26 mouse cellular contexts compared by ENCODE assay signal in the genomic region with DNA sequence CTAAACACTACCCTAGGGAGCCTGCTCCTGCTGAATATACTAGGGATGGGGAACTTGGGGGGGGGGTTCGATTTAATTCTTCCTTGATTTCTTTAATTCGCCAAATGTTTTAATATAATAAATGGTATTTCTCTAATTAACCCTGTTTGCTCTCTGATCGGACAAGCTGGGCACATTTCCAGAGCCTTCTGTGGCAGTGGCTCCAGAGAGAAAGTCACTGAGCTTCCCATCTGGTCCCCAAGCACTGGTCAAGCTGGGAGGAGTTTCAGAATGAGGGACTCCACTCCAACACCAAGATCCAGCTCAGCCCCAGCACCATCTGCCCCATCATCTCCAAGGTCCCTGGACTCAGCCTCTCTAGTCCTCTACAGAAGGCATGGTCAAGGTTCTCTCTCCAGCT.
DNase-seq lines count a peak whose midpoint lies in the region; ATAC-seq lines count a peak whose summit lies in the region.
"Had no signal": no experiment of that assay in that cellular context is flagged by ENCODE, and none has a peak within 500 bp of the region (broad histone marks: within the 10 kb centered on the region; RNA-seq: fewer than 3 reads in every experiment).

No protein-coding gene starts in this region.

- 0 out of 2 replicates have a peak, but pooled peaks have one; percentile 21 for ATAC-seq in forebrain, embryonic 15.5 days (replicated peaks)
- ATAC-seq: intestine, postnatal 0 days; Patski had no signal

- peak; percentile 30 for DNase-seq in cerebellum, adult 11-12 months
- no peak for DNase-seq in cerebellum, postnatal 36 days
- no peak for DNase-seq in forebrain, embryonic 10.5 days (ENCODE audit: extremely low spot score, low spot score)
- peak; percentile 67 to 68 for DNase-seq in cerebellum, postnatal 10 days
- no peak for DNase-seq in left cerebral cortex, postnatal 4 days
- no peak for DNase-seq in lung, postnatal 25 days (ENCODE audit: low spot score)
- DNase-seq: adrenal gland, postnatal 10 days; adrenal gland, postnatal 36 days; B cell, adult 2 months; gastrocnemius, postnatal 10 days; gastrocnemius, postnatal 36 days; heart, adult 2 months; heart, postnatal 14 days; kidney, adult 8-10 months had no signal

- H3K4me1 ChIP-seq in forebrain, embryonic 15.5 days = peaks cover 23% of the 10 kb centered on the region
- peaks cover 16% of the 10 kb centered on the region for H3K4me1 ChIP-seq in forebrain, embryonic 10.5 days
- H3K4me1 ChIP-seq: embryonic facial prominence, embryonic 12.5 days had no signal

- H3K9ac ChIP-seq in forebrain, embryonic 15.5 days (replicated peaks) = no peak overlapping the region
- H3K9ac ChIP-seq: embryonic facial prominence, embryonic 12.5 days; embryonic facial prominence, embryonic 15.5 days; forebrain, embryonic 12.5 days; heart, embryonic 13.5 days; hindbrain, embryonic 12.5 days; hindbrain, embryonic 15.5 days had no signal

- H3K4me2 ChIP-seq in forebrain, embryonic 15.5 days (replicated peaks) = no peak overlapping the region
- H3K4me2 ChIP-seq: embryonic facial prominence, embryonic 12.5 days; embryonic facial prominence, embryonic 15.5 days; forebrain, embryonic 12.5 days; heart, embryonic 13.5 days; hindbrain, embryonic 12.5 days; hindbrain, embryonic 15.5 days had no signal

- no peaks in the 10 kb centered on the region for H3K36me3 ChIP-seq in forebrain, embryonic 15.5 days
- H3K36me3 ChIP-seq in forebrain, embryonic 10.5 days (replicated peaks) = no peaks in the 10 kb centered on the region
- H3K36me3 ChIP-seq: embryonic facial prominence, embryonic 12.5 days; embryonic facial prominence, embryonic 15.5 days; forebrain, embryonic 12.5 days; G1E; heart, embryonic 10.5 days; heart, embryonic 13.5 days; hindbrain, embryonic 12.5 days; hindbrain, embryonic 15.5 days had no signal

- no peaks in the 10 kb centered on the region for H3K27me3 ChIP-seq in forebrain, embryonic 15.5 days
- H3K27me3 ChIP-seq in forebrain, embryonic 10.5 days (ENCODE audit: poor library complexity, severe bottlenecking) = no peaks in the 10 kb centered on the region
- H3K27me3 ChIP-seq: CH12.LX; embryonic facial prominence, embryonic 12.5 days; embryonic facial prominence, embryonic 15.5 days; forebrain, embryonic 12.5 days; hindbrain, embryonic 12.5 days; hindbrain, embryonic 15.5 days had no signal

- no peak overlapping the region for H3K27ac ChIP-seq in forebrain, embryonic 15.5 days (replicated peaks)
- H3K27ac ChIP-seq in forebrain, embryonic 10.5 days = no peak overlapping the region
- H3K27ac ChIP-seq: embryonic facial prominence, embryonic 12.5 days; embryonic facial prominence, embryonic 15.5 days; forebrain, embryonic 12.5 days; heart, adult 2 months; heart, embryonic 10.5 days; heart, embryonic 13.5 days; hindbrain, embryonic 12.5 days; hindbrain, embryonic 15.5 days had no signal

- WGBS in forebrain, embryonic 15.5 days = 80% methylated on average over 3 of the region's 3 CpGs
- WGBS in forebrain, embryonic 10.5 days = 91% methylated on average over 3 of the region's 3 CpGs

- H3K4me3 ChIP-seq in forebrain, embryonic 15.5 days = no peak overlapping the region
- no peak overlapping the region for H3K4me3 ChIP-seq in forebrain, embryonic 10.5 days
- H3K4me3 ChIP-seq: embryonic facial prominence, embryonic 12.5 days; embryonic facial prominence, embryonic 15.5 days; forebrain, embryonic 12.5 days; heart, adult 2 months; heart, embryonic 10.5 days; heart, embryonic 13.5 days; hindbrain, embryonic 12.5 days; hindbrain, embryonic 15.5 days had no signal

- H3K9me3 ChIP-seq in forebrain, embryonic 15.5 days = no peaks in the 10 kb centered on the region
- H3K9me3 ChIP-seq in forebrain, embryonic 10.5 days = no peaks in the 10 kb centered on the region
- H3K9me3 ChIP-seq: embryonic facial prominence, embryonic 12.5 days; embryonic facial prominence, embryonic 15.5 days; forebrain, embryonic 12.5 days; heart, embryonic 10.5 days; heart, embryonic 13.5 days; hindbrain, embryonic 12.5 days; hindbrain, embryonic 15.5 days had no signal

- intact Hi-C loops in left cerebral cortex, postnatal 4 days (cut with DNase I) = no loop called here

Comparison
In these comparisons a context has a peak if more than half of its experiments do, and no peak if none do; other contexts are left out.
1. DNase-seq: peak in cerebellum, adult 11-12 months (single experiment) and cerebellum, postnatal 10 days (2 of 2); none in cerebellum, postnatal 36 days (0 of 2), forebrain, embryonic 10.5 days (single experiment), left cerebral cortex, postnatal 4 days (single experiment) and lung, postnatal 25 days (single experiment).